Mouse (Mus musculus) small intestine, adult 2 months (tissue): ENCODE results near the gene Hmmr.

Experiments used
- CTCF ChIP-seq: fragments of 200-500 bp; IDR thresholded peaks from 2 replicates; pipeline ENCODE4 v1.5.1; 2012; ENCODE audit warnings: low read depth, mild to moderate bottlenecking, control low read depth, inconsistent platforms, low read length, moderate library complexity, mixed read lengths; ENCODE audit not compliant: insufficient replicate concordance, insufficient read length; ENCODE audit errors: extremely low read depth
- POLR2A ChIP-seq: fragments of 200-500 bp; IDR thresholded peaks from 2 replicates; pipeline ENCODE4 v1.6.1; 2012; ENCODE audit warnings: low read depth, mild to moderate bottlenecking, control low read depth, inconsistent platforms, low read length, moderate library complexity

- TF ChIP-seq CTCF: no peak
- no peak for TF ChIP-seq POLR2A
Observed at GRCm38 (mm10) chr11:40733339-40734174, at the start of gene Hmmr, which contains the start of gene Nudcd2.
